Mouse (Mus musculus) cerebellum, adult 18-20 months (tissue): ENCODE data around the gene Ltn1.

Experiments used
- DNase-seq, 2 experiments: peaks; one replicate each; pipeline ENCODE4 v3.0.0; 2021

The Ltn1 gene

DNA sequence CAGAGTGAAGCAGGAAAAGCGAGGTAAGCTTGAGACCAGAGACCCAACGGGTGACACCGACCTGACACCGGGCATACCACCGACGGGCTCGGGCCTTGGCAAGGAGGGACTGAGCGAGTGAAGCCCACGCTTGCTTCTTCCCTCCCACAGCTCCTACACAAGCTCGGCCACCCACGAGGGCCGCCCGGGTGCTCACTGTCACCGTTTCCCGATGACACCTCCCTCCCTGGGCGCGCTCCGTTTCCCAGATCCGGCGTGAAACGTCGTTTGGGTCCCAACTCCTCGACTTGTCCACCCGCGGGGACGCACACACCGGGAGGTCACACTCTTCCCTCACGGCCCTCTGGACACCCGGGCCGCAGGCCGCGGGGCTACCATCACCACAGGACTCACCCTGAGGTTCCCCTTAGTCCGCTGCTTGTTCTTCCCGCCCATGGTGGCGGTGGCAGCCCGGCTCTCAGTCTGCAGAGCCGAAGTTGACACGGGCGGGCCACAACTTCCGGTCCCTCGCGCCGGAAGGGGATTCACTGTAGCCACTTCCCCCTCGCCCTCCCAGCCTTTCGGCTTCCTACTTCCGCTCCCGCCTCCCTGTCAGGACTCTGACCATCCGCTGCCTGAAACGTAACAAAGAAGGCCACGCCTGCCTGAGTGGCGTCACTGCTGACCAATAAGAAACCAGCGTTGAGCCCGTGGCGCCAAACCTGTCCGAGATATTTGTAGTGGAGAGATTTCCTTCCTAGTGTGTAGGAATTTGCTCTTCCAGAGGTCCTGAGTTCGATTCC, at the start of gene Ltn1:
Gene Ltn1, minus strand, starts transcription at position 580 of the 782 bp plus-strand sequence.
- peak; percentile 97 to 99 for DNase-seq

DNA sequence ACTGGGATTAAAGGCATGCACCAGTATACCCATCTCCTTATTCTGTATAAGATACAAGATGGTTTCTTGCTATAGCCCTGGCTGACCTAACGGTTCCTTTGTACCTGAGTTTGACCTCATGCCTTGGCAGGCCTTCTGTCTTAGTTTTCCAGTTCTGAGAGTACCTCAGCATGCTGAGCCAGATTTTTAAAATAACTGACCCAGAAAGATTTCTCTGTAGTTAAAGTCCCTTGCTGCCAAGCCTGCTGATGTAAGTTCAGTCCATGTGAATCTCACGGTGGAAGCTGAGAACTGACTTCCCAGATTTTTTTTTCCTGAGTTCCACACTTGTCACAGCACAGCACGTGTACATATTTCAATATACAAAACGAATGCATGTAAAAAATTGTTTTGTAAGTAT, 38.2 kb upstream of the Ltn1 start:
- no peak for DNase-seq

DNA sequence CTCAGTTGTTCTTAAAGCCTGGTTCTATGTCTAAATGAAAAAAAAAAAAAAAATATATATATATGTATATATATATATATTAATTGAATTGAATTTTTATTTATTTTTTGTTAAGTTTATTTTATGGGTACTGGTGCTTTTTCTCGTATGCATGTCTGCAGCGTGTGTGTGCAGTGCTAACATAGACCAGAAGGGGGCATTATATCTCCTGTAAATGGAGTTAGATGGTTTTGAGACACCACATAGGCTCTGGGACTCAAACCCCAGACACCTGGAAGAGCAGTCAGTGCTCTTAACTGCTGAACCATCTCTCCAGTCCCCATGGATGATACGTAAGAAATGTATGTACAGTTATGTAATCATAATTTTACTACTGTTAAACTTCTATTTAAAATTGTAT, 26.3 kb upstream of the Ltn1 start:
- no peak for DNase-seq

DNA sequence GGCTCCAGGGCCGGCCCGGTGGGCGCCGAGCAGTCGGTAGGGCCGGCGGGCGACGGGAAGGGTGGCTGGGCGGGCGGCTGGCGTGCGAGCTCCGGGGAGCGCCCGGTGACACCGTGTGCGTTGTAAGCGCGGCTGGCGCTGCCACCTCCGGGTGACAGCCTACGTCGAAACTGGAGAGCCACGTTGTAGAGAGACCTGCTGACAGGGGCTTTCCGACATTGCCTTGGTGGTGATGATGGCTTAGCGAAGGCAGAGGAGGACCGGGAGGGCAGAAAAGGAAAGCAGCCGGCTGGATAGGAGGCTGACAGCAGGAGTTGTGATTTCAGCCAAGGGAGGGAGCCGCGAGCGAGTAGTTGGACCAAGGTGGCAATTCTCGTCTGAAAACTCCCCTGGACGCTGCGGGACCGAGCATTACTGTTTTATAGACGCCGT, 22.8 kb upstream of the Ltn1 start:
- DNase-seq = peak in 1 of 2 experiments; percentile 43

DNA sequence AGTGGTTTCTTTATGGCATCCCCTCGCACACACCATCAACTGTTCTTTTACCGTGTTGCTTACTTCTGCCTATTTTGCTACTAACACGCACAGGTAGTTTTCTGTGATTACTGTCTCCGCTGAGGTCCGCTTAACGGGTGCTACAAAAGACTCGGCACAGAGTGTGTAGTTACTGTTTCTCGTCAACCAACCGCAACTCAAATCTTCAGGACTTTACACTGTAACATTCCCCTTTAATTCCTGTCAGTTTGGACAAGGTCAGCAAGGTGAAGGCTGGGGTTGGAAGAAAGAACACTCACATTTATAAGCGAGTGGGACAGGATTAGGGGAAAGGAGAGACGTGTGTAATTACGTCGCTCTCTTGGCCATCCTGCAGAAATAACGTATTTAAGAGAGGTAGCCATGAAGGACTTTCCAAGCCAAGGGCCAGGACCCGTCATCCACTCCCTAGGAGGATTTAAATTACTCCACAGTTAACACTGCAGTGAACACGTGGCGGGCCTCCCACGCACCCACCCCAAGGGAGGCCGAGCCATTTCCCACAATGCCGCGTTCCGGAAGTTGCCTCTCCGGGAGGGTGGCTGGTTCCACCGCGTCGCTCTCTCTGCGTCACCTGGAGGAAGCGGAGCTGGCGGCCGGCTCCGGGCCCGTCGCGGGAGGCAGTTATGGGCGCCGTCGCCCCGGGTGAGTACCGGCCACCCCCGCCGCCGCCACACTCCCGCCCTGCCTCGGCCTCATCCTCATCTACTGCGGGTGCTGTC, 22.2 kb upstream of the Ltn1 start, which contains the start of gene Usp16:
Gene Usp16, plus strand, starts transcription at position 285 of the 761 bp plus-strand sequence.
- peak; percentile 94 to 95 for DNase-seq

DNA sequence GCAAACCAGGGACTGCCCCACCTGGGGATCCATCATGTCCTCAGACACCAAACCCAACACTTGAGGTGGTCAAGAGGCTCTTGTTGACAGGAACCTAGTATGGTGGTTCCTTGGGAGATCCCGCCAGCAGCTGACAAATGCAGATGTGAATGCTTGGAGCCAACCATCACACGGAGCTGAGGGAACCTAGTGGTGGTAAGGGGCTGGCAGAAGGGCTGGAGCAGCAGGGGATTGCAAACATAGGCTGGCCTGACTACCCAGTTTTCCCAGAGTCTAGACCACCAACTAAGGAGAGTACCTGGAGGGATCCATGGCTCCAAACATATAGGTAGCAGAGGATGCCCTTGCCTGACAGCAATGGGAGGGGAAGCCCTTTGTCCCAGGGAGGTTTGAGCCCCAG, 20.8 kb upstream of the Ltn1 start:
- no peak for DNase-seq

DNA sequence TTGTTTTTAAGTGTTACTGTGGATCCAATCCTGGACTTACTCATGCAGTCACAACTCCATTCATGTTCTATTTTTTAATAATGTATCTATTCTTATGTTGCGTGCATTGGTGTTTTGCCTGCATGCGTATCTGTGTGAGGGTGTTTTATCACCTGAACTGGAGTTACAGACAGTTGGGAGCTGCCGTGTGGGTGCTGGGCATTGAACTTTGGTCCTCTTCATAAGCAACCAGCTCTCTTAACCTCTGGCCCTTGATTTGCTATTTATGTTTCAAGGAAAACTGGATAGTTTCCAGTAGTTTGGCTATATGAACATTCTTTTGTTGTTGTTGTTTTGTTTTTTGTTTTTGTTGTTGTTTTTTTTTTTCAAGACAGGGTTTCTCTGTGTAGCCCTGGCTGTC, 13.1 kb upstream of the Ltn1 start:
- DNase-seq = no peak

DNA sequence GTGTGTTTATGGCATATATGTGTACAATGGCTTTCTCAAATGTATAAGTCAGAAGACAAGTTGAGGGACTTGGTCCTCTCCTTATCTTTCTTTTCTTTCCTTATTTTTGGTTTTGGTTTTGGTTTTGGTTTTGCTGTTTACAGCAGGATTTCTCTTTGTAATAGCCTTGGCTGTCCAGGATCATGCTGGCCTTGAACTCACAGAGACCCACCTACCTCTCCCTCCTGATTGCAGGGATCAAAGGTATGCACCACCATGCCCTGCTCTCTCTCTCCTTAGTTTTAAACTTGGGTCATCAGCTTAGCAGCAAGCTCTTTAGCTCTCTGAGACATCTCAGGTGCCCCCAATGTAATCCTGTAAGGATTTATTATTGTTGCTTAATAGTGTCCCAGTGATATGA, 12.7 kb upstream of the Ltn1 start:
- no peak for DNase-seq

DNA sequence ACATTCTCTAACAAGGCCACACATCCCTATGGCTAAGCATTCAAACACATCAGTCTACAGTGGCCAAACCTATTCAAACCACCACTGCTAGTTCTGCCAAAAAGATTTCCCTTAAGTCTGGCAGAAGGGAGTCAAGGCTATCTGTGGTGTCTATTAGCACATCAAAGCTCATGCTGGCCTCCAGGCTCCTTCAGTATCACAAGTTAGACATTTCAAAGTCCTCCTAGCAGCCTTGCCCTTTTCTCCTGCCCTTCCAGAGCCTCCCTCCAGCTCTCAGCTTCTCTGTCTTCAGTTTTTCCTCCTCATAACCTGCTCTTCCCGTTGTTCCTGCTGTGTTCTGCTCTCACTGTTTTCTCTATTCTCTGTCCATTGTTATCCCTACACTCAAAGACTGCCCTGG, 11.7 kb upstream of the Ltn1 start:
- no peak for DNase-seq

DNA sequence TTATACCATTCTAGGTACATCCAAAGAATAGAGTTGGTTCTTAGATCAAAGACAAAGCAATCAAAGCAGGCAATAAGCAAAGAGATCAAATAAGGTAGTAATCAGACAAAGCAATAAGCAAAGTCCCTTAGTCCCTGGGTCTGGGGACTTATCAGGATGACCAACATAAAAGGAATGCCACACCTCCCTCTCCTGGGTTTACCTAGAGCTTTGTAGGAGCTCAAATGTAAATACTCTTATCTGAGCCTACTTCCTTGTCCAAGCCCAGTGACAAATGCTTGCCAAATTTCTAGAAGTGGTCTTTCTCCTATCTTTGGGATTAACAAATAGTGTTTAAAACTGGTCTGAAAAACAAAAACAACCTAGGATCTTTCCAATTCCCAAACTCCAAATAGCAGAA, 10.8 kb upstream of the Ltn1 start:
- no peak for DNase-seq

DNA sequence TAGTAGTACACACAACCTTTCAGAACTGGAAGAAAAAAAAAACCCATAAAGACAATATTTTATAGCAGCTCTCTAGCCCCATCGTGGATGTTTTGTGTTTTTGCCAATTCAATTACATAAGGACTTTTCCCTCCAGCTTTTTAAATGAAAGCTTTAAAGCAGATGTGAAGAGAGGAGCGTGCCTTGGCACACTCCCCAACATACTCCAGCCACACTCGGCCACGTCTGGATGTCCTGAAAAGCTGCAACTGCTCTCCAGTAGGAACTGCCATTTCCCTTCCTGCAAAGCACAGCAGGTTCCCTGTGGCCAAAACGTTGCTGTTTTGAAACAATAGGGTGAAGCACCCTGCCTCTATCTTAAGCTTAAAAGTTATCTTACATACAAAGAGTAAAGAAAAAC, 9.9 kb upstream of the Ltn1 start:
- DNase-seq = no peak

DNA sequence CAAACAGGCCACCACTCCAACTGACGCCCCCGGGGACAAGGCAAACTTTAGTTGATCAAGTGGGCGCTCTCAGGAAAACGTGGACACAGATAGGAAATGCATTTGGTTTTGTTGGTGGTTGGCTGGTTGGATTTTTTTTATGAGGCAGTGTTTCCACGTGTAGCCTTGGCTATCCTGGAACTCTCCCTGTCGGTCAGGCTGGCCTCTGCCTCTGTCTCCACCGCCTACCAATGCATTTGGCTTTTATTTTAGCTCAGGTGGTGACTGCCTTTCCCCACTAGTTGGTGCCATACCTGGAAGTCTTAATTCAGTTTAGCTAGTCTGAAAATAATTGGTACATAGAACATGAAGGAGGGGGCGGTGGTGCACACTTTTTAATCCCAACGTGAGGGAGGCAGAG, 8.7 kb upstream of the Ltn1 start:
- peak in 1 of 2 experiments; percentile 39 for DNase-seq

DNA sequence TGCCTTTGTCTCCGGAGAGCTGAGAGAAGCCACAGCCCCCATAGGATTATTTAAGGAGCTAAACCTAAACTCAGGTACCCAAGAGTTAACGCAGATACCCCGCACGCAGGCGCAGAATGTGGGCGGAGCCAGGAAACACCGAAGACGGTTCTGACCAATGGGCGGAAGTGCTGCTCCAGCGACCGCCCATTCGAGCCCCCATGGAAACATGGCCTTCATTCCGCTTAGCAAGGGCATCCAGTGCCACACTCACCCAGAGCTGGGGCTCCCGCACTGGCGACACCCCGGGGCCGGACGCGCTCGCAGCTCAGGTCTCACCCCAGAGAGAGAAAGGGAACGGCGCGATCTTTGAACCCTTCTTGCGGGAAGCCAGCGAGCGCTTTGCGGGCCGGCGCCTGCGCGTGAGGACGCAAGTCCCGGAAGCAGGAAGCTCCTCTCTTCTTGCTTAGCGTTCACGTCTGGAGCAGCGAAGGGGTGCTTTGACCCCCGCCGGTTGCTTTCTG, 7.8 kb upstream of the Ltn1 start, which contains the start of gene Rwdd2b:
Gene Rwdd2b, minus strand, starts transcription at position 390 of the 503 bp plus-strand sequence.
- DNase-seq = peak; percentile 93 to 95

DNA sequence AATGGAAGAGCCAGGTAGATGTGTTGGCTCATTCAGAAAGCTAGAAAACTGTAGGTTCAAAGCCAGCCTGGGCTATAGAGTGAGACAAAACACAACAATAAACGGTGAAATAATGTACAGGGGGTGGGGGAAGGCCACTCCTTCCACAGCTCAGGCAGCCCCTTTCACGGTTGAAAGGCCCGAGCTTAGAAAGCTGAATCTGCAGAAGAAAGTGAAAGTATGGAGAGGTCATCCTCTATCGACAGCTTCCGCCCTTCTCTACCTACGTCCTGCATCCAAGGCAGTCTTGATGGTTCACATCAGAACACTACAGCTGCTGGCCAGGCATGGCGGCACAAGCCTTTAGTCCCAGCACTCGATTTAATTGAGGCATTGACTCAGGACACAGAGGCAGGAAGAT, 6.3 kb upstream of the Ltn1 start:
- no peak for DNase-seq

DNA sequence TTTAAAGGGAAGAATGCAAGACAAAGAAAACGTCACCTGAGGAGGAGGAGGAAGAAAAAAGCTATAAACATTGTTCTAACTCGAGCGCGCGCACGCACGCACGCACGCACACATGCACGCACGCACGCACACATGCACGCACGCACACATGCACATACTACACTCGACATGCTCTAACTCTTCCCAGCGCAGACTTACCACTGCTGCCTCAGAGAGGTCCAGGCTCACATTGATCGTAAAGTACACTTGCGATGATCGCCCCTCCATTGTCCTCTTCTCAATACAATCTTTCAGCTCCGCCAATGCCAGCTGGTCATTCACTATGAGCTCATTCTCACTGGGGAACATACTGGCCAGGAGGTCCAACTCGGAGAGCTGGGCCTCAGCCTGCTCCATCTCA, 4.7 kb upstream of the Ltn1 start:
- no peak for DNase-seq

DNA sequence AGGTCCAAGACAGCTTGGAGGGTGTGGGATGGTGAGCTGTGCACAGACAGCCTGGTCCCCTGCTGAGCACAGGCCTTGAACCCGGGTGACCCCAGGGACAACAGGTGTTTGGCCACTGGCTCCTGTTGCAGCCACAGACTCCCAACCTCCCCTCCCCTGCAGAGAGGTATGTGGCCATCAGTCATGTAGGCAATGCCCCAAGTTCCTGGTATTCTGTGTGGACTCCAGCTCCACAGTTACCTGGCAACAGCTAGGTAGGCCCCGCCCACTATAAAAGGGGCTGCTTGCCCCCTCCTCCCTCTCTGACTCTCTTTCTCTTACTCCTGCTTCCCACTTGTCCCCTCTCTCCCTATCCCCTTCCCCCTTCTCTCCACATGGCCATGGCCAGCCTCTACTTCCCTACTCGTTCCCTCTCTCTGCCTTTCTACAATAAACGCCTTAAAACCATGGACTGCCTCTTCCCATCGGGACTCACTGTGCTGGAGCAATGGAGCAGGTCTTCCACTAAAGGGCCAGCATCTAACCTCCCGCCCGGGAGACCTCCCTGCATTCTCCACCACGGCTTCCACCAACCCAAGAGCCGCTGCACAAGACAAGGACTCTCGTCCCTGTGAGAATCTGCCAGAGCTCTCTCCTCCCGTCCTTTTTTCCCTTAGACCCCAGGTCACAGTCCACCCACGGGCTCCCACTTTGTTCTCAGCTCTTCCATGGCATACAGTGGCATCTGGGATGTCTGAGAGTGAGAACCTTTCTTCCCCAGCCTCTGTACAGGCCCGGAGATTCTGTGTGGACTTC, 3.2 kb upstream of the Ltn1 start:
- no peak for DNase-seq

DNA sequence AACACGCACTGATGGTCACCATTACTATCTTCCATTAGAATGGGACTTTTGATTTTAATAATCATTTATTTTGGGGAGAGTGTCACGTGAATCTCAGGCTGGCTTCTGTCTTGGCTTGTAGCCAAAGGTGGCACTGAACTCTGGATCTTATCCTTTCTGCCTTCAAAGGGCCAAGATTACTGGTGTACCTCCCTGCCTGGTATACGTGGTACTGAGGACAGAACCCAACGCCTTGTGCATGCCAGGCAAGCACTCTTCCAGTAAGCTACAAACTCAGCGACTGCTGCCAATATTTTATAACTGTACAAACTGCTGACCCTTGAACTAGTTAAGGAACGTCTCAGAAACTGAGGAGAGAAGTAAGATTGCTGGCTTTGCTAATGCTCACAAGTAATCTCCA, 2.5 kb upstream of the Ltn1 start:
- DNase-seq = no peak

DNA sequence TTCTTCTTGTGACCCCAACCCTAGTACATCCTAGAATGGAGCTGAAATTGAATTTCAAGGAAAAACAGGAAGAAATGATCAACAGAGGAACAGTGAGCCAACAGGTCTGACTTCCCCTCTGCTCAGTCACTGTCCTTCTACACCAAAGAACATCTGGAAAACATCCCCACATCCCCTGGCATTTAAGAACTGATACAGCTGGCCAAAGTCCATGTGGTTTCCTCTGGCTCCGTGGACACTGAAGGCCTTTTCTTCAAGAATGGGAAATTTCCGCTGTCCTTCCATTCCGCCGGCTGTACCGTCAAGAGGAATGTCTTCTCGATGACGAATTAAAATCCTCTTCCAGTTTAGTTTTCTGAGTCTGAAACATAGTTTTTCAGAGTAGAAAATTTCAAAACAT, 1.9 kb upstream of the Ltn1 start:
- DNase-seq = no peak

DNA sequence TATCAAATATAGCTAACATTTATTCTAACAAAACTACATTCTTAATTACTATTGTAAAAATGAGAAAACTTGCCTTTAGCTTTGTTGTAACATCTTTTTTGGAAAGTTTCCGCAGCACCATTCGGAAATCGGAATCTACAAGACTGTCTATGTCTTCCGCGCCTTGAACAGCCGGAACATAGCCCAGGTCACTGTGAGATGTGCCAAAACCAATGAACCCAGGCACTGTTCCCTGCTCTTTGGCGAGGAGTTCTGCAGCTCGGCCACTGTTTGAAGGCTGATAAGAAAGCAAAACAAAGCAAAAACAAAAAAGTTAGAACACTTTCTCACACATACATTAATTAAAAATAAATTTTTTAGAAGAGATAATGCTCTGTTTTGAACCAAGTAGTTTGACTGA, 4.9 kb downstream of the Ltn1 start:
- no peak for DNase-seq

DNA sequence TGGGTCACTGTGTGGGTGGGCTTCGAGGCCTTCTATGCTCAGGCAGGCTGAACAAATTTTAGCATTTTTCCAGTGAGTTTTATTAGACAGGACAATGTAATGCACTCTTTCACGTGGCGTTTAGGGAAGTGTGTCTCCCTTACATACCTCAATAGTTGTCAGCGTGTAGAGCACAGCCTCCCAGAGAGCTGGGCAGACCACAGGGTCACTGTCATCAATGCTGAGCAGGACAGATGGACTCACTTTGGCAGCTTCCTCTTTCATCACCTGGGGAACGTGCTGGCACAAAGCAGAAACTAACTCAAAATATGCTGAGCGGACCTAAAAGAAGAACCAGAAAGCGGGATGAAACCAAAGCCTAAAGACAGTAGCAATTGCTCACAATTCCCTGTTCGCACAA, 11.8 kb downstream of the Ltn1 start:
- no peak for DNase-seq

DNA sequence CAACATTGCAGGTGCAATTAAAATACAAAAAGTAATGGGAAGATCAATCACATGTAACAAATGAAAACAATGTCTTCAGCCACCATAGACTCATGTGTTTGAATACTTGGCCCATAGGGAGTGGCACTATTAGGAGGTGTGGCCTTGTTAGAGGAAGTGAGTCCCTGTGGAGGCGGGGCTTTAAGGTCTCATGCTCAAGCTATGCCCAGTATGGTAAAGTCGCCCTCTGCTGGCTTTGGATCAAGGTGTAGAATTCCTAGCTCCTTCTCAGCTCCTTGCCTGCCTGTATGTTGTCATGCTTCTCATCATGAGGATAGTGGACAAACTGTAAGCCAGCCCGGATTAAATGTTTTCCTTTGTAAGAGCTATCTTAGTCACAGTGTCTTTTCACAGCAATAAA, 27.4 kb downstream of the Ltn1 start:
- no peak for DNase-seq

DNA sequence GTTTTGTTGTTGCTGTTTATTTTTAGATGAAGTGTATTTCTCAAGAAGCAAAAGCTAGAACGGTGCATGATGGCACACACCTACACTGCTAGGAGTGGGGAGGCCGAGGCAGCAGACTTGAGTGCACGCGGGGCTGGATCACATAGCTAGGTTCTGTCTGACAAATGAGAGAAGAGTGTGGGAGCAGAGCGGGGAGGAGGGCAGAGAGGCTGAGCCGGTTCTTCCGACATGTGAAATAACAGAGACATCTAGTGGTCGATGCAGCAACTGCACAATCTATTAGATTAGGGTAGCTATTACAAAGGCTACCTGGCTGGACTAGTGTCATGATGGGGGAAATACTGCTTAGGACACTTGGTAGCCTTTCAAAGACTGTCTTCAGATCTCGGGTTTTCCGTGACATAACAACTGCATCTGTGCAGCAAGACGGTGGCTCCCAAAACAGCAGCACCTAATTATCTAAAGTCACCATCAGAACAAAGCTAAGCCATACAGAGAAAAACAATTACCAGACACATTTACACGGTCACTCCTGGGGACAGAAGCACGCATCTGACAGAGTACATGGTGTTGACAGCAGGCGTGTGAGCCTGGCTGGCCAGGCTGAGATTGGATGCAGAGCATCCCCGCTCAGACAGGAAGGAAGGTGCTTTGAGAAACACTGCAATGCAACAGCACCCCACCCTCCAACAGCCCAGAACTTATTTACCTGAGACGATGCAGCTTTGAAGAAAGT, 38.4 kb downstream of the Ltn1 start:
- DNase-seq = peak; percentile 73 to 75
